Mouse (Mus musculus) layer of hippocampus, adult 2 months (tissue): Measurements from ENCODE around the gene Slc35e4. TPM values are rescaled to one million over a fixed set of nuclear protein-coding genes. Genes with fewer than 3 reads are reported as not detected.
"Not testable (repeated sequence)": the region's sequence is repeated elsewhere in the genome, so short reads cannot be mapped to it uniquely, and the experiment has no call there.

Source experiments
- DNase-seq, 2 experiments: peaks; one replicate each; pipeline ENCODE4 v3.0.0; 2022; ENCODE audit warnings: low spot score in 2 of 2
- H3K27ac ChIP-seq: fragments of 200-600 bp; 2 replicates; pipeline ENCODE4 v1.8.1; 2022
- H3K4me3 ChIP-seq: fragments of 200-600 bp; 2 replicates; pipeline ENCODE4 v1.8.1; 2022; ENCODE audit warnings: mild to moderate bottlenecking
- CTCF ChIP-seq: fragments of 200-600 bp; conservative IDR thresholded peaks from 2 replicates; pipeline ENCODE4 v1.8.1; 2022; ENCODE audit warnings: antibody characterized with exemption, mild to moderate bottlenecking, moderate library complexity
- long read RNA-seq, 2 experiments: library from polyadenylated mRNA; stranded (forward); transcript quantifications; one replicate each; pipeline ENCODE4 v2.0.0; 2021; ENCODE audit warnings: borderline mapping rate in 2 of 2
- total RNA-seq, 2 experiments: library from RNA; stranded (reverse); gene quantifications; 2 replicates each; pipeline ENCODE4 v1.2.3; 2021

Slc35e4 gene
- 10 to 100 TPM; 16.9 TPM for total RNA-seq
- long read RNA-seq, experiment 1, transcript Slc35e4-201 (2 exons, 3,059 nt) = major isoform, 26 of 29 reads
- long read RNA-seq, experiment 1, partial matches to known transcripts = 3 of 29 reads
- long read RNA-seq, experiment 1, other reads (novel, unspliced or antisense) = 0 of 29 reads
- long read RNA-seq, experiment 2, transcript Slc35e4-201 (2 exons, 3,059 nt) = major isoform, 33 of 36 reads
- long read RNA-seq, experiment 2, partial matches to known transcripts = 0 of 36 reads
- long read RNA-seq, experiment 2, other reads (novel, unspliced or antisense) = 3 of 36 reads

DNA sequence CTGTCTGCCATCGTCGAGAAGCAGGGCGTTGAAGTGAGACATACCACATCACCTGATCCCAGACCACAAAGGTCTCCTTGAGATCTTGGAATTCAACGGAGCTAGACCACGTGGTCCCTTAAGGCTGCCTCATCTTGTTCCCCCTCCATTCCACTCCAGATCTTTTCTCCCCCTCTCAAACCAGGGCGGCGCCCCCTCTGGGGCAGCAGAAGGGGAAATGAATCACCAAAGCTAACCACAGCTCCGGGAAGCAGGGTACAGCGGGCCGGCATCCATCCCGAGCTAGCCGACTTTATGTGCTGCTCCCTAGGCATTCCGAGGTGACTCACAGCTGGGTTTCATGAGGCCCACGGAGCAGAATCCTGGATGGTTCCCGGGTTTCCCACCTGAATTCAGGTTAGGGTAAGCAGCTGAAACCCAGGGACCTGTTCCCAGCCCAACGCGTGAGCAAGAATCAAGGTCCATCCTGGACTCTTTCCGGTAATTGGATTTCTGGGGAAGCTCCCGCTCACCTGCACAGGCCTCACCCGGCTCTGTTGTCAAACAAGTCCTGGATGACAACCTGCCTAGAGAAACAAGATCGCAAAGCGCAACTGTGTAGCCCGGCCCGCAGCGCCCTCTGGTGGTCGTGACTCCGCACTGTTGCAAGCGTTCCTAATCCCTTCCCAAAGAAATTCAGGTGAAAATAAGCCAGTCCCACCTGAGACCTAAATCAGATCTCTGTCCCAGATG, at the start of gene Slc35e4:
TSS of gene Slc35e4 (minus strand) at position 556 of the 732 bp plus-strand sequence.
- peak; percentile 98 for TF ChIP-seq CTCF
- peak; percentile 75 to 87 for DNase-seq
- Histone ChIP-seq H3K4me3 (peak within 1 kb of the TSS; percentile 76), H3K27ac (peak within 1 kb of the TSS; percentile 90)

DNA sequence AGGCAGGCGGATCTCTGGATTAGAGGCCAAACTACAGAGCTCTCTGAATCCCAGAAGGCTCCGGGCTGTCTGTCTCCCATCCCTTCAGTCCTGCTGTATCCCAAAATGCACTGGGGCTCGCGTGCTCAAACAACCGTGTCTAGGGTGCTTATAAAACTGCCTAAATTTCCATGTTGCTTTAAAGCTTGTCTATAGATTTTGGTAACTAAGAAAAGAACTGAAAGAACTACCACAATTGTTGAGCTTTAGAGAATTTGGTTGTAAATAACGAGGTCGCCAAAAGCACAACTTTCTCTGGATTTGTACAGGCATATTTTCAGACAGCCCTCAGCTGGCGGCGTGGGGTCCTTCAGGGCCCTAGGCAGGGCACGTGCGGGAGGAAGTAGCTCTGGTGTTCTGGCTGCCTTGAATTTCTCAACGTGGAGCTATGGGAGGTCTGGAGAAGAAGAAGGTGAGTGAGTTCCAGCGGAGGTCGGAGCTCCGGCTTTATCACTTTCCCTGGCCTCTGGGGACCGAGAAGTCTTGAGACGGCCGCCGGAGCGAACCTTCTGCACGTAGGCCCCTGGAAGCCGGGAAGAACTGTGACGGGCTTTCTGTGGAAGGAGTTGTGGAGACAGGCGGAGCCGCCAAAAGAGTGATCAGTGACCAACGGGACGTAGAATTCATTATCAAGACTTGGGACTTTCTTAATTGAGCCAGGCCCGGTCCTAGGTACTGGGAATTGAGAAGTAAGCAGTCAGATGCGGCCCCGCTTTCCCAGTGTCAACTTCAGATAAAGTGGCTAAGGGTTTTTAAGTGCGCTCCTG, 49.3 kb upstream of the Slc35e4 start, which contains the start of gene Pes1:
TSS of gene Pes1 (plus strand) at position 366 of the 806 bp plus-strand sequence.
- Histone ChIP-seq H3K4me3 (peak within 1 kb of the TSS; percentile 90), H3K27ac (peak within 1 kb of the TSS; percentile 98)
- DNase-seq = peak; percentile 74 to 86
- TF ChIP-seq CTCF = peak; percentile 15

DNA sequence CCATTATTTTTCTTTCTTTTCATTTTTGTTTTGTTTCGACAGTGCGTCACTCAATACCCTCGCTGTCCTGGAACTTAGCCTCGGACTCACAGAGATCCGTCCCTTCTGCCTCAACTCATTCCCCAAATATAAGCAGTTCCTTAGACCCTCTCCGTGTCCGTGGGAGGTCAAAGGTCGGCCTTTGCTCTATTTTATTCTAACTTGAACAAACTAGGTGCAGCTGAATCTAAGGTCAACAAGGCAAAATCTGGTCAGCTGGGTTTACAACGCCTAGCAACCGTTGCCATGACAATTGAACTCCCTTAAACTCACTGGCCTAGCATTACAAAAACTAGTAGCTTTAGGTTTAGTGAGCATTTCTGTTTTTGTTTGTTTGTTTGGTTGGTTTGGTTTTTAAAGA, 48.7 kb upstream of the Slc35e4 start:
- DNase-seq = no peak
- H3K27ac ChIP-seq = peak overlapping the region; percentile 98
- H3K4me3 ChIP-seq = peak overlapping the region; percentile 90
- no peak for TF ChIP-seq CTCF

DNA sequence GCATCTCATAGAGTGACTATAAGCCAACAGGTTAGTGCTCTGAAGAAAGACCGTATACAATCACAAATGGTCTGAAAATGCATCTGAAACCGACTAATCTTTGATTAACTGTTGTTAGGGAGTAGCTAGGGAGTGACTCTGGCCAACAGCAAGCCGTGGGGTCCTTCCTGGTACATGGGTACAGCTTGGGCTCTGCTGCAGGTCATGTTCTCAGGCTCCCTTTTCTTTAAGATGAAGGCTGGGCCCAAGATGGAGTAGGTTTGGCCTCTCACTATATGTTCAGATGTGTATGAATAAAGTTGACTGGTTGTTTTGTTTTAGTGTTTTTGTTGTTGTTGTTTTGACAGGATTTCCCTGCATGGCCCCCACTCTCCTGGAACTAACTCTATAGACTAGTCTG, 47.3 kb upstream of the Slc35e4 start:
- TF ChIP-seq CTCF = no peak
- no peak overlapping the region for H3K4me3 ChIP-seq
- no peak overlapping the region for H3K27ac ChIP-seq
- no peak for DNase-seq

DNA sequence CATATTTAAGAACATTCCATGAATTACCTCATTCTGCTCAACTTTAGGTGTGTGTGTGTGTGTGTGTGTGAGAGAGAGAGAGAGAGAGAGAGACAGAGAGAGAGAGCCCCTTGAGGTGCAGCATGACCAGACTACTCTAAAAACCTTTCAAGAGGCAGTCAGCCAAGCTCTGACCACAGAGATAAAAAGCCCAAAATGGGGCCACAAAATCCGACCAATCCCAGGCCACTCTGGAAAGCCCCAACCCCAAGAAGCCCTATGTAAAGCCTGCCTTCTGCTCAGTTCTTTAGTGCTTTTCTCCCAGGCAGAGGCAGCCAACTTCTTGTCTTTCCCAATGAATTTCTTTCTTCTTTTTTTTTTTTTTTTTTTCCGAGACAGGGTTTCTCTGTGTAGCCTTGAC, 46.4 kb upstream of the Slc35e4 start:
- DNase-seq = no peak
- Histone ChIP-seq H3K27ac (no peak overlapping the region), H3K4me3 (no peak overlapping the region)
- no peak for TF ChIP-seq CTCF

DNA sequence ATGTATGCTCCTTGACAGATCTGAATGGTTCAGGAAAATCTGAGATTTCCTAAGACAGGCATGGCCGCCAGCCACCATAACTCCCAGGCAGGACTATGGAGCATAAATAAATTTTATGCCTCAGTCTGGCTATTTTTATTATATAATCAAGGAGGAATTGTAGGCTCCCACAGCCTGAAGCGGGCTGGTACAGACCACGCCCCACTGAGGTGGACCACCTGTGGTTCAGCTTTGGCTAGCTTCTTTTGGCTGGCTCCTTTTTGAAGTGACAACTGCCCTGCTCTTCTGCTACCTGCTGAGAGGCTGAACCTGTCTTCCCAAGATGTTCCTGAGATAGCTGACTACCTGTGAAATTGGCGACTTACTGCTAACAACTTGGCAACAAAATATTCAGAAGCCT, 40.9 kb upstream of the Slc35e4 start:
- H3K27ac ChIP-seq, H3K4me3 ChIP-seq, DNase-seq: not testable (repeated sequence)

DNA sequence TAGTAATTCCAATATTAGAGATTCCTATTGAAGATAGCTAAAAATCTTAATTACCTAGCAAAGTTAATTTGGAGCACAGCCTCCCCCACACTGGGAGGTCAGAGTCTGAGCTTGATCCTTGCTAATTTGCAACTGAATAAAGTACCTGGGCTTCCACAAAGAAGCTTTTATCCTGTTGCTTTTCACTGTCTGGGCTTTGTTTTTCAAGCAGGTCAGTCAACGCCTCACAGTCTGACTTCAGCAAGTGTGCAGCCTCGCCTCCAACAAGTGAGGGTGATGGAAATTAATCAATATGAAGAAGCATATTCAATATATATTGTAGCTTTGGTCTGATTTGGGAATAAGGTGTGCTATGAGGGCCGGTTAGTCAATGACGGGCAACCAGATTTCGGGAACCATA, 40.4 kb upstream of the Slc35e4 start:
- not testable (repeated sequence) for DNase-seq, H3K27ac ChIP-seq, H3K4me3 ChIP-seq

DNA sequence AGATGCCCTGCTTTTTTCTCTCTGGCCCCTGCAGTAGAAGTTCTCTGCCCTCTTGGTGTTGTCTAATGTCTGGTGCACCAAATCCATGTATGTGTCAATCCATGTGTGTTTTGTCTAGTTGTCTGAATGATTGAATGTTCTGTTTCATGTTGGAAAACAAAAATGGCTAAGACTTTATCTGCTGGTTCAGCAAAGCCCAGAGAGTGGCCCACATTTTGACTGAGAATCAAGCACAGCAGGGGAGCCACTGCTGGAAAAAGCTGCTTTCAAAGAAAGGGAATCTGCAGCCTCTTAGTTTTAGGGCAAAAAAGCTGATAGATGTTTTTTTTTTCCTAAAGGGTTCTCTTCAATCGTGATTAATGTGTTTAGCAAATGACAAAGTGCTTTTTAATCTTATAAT, 31.9 kb upstream of the Slc35e4 start:
- Histone ChIP-seq H3K27ac (no peak overlapping the region), H3K4me3 (no peak overlapping the region)
- DNase-seq = no peak
- no peak for TF ChIP-seq CTCF

DNA sequence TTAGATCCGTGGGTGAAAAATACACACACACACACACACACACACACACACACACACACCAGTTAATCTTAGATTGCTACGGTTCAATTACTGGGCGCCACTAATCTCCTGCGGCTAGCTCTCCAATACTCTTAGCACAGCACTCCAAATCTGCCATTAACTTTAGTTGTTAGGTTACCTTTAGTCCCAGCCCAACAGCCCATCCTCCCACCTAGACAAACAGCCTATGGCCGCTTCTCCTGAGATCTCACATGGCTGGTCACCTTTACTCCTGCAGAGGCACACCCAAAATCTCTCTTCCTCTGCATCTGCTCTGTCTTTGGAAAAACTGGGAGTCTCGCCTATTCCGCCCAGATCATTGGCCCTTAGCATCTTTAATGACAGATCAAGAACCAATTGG, 26.9 kb upstream of the Slc35e4 start:
- Histone ChIP-seq H3K27ac (no peak overlapping the region), H3K4me3 (no peak overlapping the region)
- no peak for TF ChIP-seq CTCF
- DNase-seq = no peak

DNA sequence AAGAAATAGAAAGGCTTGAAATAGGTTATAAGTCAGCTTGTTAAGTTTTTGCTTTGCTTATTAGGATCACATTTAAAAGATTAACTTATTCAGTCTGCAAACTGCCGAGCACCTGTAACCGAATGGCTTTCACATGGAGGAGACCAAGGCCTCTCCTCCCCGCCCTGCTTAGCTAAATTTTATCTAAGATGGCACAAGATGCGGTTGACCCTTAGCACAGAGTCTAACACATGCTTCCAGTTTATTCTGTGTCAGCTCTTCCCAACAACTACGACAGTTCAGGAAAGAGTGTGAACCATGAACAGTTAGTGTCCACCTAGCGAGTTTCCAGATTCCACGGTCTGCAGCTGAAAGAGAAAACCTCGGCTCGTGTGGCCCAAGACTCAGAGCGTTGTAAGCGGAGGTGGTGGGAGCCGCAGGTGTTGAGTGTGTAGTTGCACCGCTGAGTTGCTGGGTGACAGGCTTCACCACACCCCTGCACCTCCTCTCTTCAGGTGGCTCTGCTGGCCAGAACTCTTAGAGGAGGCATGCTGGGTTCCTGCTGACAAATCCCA, 22.9 kb upstream of the Slc35e4 start:
- no peak for TF ChIP-seq CTCF
- Histone ChIP-seq H3K4me3 (no peak overlapping the region), H3K27ac (no peak overlapping the region)
- DNase-seq = no peak

DNA sequence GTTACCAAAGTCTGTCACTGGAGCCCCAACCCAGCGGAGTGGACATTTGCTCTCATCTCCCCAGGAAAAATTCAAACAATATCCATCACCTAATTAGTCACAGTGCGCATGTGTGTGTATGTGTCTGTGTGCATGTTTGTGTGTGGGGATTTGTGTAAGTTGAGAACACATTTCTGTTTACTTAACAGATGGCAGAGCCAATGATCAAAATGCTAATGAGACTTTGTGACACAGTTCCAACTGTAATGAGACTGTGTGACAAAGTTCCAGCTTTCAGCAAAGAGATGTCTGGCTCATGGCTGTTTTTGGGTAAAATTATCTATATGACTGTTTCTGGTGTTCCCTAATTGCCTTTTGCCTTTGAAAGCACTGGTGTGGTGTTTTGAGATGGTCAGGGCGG, 21.9 kb upstream of the Slc35e4 start:
- peak in 1 of 2 experiments; percentile 18 for DNase-seq
- H3K4me3 ChIP-seq = no peak overlapping the region
- no peak for TF ChIP-seq CTCF
- H3K27ac ChIP-seq = no peak overlapping the region

DNA sequence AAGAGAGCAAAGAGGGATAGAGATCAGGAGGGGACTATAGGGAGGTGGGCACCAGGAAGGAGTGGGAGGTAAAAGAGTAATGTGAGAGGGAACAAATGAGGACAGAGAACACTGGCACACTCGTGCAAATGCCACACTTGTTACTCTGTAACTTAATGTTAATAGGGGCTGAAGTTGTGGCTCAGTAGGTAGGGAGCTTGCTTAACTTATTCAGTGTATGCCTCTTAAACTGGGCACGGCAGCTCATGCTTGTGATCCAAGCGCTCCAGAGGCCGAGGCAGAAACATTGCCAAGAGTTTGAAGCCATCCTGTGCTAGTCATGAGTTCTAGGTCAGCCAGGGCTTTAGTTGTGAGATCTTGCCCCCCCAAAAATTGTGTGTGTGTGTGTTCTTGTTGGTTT, 20.7 kb upstream of the Slc35e4 start:
- Histone ChIP-seq H3K27ac (no peak overlapping the region), H3K4me3 (no peak overlapping the region)
- no peak for TF ChIP-seq CTCF
- DNase-seq = no peak

DNA sequence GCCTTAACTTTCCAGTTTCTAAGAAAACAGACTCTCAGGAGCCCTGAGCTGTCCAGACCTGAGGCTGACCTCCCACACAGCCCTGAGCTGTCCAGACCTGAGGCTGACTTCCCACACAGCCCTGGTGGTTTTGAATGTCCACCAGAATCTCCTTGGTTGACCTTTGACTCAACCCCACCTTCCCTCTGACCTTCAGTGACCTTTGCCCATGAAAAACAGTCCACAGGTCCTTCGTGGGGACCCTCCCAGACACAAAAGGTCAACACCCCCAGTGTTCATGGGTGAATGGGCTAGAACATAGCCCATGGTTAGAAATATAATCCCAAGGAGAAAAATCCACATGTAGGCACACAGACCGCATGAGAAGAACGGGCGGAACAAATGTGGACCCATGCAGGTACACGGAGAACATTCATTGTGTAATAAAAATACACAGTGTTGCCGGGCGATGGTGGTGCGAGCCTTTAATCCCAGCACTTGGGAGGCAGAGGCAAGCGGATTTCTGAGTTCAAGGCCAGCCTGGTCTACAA, 19.4 kb upstream of the Slc35e4 start:
- Histone ChIP-seq H3K4me3 (no peak overlapping the region), H3K27ac (no peak overlapping the region)
- no peak for TF ChIP-seq CTCF
- no peak for DNase-seq
